Mouse (Mus musculus): ENCODE data around the gene Fam187a. TPM values are rescaled to one million over a fixed set of nuclear protein-coding genes. Genes with fewer than 3 reads are reported as not detected.

The Fam187a gene
- polyA plus RNA-seq, 1 experiment from 2014 or later: not detected

DNA sequence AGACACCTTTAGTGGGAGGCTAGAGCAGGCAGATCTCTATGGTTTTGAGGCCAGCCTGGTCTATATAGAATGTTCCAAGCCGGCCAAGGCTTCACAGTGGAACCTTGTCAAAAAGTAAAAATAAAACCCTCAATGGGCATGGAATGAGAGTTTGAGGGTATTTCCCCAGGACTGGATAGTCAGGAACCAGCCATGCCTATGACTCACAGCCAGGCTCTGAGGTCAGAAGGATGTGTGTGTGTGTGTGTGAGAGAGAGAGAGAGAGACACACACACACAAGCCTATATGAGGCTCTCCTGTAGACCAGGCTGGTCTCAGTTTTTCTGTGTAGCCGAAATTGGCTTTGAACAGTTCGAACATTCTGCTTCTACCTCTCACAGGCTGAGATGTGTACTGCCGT is 9.7 kb downstream of the Fam187a start:
- no peak overlapping the region for H3K4me3 ChIP-seq (replicated peaks)
- no peaks in the 10 kb centered on the region for H3K36me3 ChIP-seq
- no peak overlapping the region for H3K27ac ChIP-seq
- ATAC-seq (ENCODE audit: insufficient number of reproducible peaks, insufficient read depth, low FRiP score, low TSS enrichment, low read depth): no peak
- H3K27me3 ChIP-seq: peaks cover 59% of the 10 kb centered on the region
- H3K4me1 ChIP-seq (replicated peaks): peaks cover 10% of the 10 kb centered on the region
- no peak overlapping the region for H3K4me2 ChIP-seq
- no peaks in the 10 kb centered on the region for H3K9me3 ChIP-seq
- no peak overlapping the region for H3K9ac ChIP-seq (replicated peaks)
- 77% methylated on average over 4 of the region's 4 CpGs for WGBS

DNA sequence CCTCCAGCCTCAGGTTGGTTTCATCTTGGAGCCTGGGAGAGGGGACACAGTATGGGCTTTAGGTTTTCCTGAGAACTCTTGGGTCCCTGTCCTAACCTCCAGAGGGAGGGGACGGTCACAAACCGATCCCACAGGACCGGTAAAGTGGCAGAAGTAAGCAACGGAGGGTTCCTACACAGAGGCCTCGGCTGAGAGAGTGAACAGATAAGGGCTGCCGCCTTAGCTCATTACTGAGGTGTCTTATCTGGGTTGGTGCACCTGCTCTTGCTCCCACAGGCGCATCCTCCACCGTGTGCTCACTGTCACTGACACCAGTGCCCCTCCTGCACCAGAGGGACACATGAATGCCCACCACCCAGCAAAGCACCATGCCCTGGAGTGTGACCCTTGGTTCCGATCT is 10.8 kb downstream of the Fam187a start:
- ATAC-seq (ENCODE audit: insufficient number of reproducible peaks, insufficient read depth, low FRiP score, low TSS enrichment, low read depth): no peak
- WGBS: 80% methylated on average over 9 of the region's 9 CpGs
- Histone ChIP-seq H3K4me1 (replicated peaks) (peaks cover 10% of the 10 kb centered on the region), H3K9ac (replicated peaks) (no peak overlapping the region), H3K4me3 (replicated peaks) (no peak overlapping the region), H3K27ac (no peak overlapping the region), H3K36me3 (no peaks in the 10 kb centered on the region), H3K9me3 (no peaks in the 10 kb centered on the region), H3K4me2 (no peak overlapping the region), H3K27me3 (peaks cover 63% of the 10 kb centered on the region)

DNA sequence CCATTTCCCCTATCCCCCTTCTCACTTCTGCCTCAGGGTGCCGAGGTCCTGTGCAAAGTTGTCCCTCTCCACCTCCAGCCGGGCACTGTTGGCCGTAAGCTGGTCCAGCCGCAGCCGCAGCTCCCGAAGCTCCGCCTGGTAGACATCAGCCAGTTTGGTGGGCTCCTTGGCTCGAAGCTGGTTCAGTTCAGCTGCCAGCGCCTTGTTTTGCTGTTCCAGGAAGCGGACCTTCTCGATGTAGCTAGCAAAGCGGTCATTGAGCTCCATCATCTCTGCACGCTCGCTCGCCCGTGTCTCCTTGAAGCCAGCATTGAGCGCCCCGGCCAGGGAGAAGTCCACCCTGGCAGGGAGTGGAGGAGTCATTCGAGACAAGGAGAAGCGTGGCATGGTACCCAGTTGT is 11.7 kb downstream of the Fam187a start:
- Histone ChIP-seq H3K27ac (no peak overlapping the region), H3K36me3 (no peaks in the 10 kb centered on the region), H3K9me3 (no peaks in the 10 kb centered on the region), H3K4me3 (replicated peaks) (no peak overlapping the region), H3K27me3 (peaks cover 58% of the 10 kb centered on the region), H3K4me2 (no peak overlapping the region), H3K9ac (replicated peaks) (no peak overlapping the region), H3K4me1 (replicated peaks) (peaks cover 10% of the 10 kb centered on the region)
- no peak for ATAC-seq (ENCODE audit: insufficient number of reproducible peaks, insufficient read depth, low FRiP score, low TSS enrichment, low read depth)
- 77% methylated on average over 20 of the region's 20 CpGs for WGBS

DNA sequence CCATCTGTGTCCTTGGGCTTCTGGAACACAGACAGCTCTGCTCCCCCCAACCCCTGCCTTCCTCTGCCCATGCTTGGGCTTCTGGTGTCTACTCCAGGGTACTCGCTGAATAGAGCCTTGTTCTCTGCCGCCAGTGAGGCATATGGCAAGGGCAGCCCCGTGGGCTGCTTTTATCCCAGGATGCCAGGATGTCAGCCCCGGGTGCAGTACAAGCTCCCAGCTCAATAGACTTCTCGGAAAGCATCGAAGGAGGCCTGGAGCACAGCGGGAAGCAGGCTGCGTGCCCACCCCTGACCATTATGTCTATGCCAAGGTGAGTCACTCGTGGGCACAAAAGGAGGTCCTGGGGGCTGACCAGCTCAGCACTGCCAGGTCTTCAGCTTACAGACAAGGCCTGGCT is 13.4 kb downstream of the Fam187a start:
- ATAC-seq (ENCODE audit: insufficient number of reproducible peaks, insufficient read depth, low FRiP score, low TSS enrichment, low read depth): no peak
- no peak overlapping the region for H3K27ac ChIP-seq
- WGBS: 79% methylated on average over 9 of the region's 9 CpGs

DNA sequence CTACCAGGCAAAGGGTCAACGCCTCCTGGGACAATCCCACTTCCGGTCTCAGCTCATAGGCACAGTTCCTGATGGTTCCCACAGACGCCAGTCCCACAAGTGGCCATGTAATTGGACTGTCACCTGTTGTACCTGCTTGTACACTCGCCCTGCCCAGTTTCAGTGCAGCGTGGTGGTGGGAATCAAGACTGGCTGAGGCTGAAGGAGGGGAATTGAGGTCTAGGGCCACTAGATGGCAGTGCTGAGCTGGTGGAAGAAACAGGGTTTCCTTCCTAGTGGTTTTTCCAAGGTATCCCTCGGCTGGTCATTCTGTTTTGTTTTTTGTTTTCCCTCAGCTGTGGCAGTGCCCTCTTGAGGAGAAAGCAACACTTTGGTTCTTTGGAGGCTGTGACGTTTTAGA is 15.8 kb downstream of the Fam187a start, which contains the start of gene Gfap:
Gfap (minus strand) TSS at position 150 of the 400 bp plus-strand sequence.
- Histone ChIP-seq H3K9ac (replicated peaks) (no peak within 1 kb of the TSS), H3K27ac (no peak within 1 kb of the TSS), H3K4me2 (no peak within 1 kb of the TSS), H3K36me3 (peaks cover 12% of the 10 kb centered on the region), H3K27me3 (peaks cover 23% of the 10 kb centered on the region), H3K4me3 (replicated peaks) (no peak within 1 kb of the TSS), H3K9me3 (no peaks in the 10 kb centered on the region), H3K4me1 (replicated peaks) (0 out of 2 replicates have a peak, but pooled peaks cover 5% of the 10 kb centered on the region)
- 11% methylated on average over 7 of the region's 7 CpGs for WGBS
- no peak for ATAC-seq (ENCODE audit: insufficient number of reproducible peaks, insufficient read depth, low FRiP score, low TSS enrichment, low read depth)

More for the DNA sequence above, 13.4 kb downstream of the Fam187a start:
- Histone ChIP-seq H3K9me3 (no peaks in the 10 kb centered on the region), H3K4me3 (replicated peaks) (no peak overlapping the region), H3K27me3 (peaks cover 46% of the 10 kb centered on the region), H3K9ac (replicated peaks) (no peak overlapping the region), H3K4me1 (replicated peaks) (peaks cover 8% of the 10 kb centered on the region), H3K36me3 (no peaks in the 10 kb centered on the region), H3K4me2 (no peak overlapping the region)

DNA sequence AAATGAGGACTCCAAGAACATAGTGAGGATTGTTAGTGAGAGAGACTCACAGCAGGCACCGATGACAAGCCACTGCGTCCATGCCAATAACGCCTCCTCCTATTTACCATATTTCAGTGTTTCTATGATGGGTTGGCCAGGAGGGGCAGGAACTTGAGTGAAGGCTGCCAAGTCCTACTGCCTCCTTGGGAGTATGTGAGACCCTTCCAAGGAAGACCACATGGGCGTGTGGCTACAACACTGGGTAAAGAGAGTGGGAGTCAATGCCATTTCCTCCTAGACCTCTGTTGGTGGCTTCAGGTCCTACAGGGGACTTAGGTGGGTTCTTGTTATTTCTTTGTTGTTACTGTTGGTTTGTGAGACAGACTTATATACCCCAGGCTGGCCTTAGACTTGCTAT is 16.2 kb downstream of the Fam187a start:
- no peak for ATAC-seq (ENCODE audit: insufficient number of reproducible peaks, insufficient read depth, low FRiP score, low TSS enrichment, low read depth)
- no peaks in the 10 kb centered on the region for H3K9me3 ChIP-seq
- H3K4me3 ChIP-seq (replicated peaks): no peak overlapping the region
- no peak overlapping the region for H3K9ac ChIP-seq (replicated peaks)
- H3K27ac ChIP-seq: no peak overlapping the region
- no peak overlapping the region for H3K4me2 ChIP-seq
- 58% methylated on average over 4 of the region's 4 CpGs for WGBS
- H3K27me3 ChIP-seq: peaks cover 18% of the 10 kb centered on the region
- H3K36me3 ChIP-seq: peaks cover 16% of the 10 kb centered on the region
- 0 out of 2 replicates have a peak, but pooled peaks cover 5% of the 10 kb centered on the region for H3K4me1 ChIP-seq (replicated peaks)

DNA sequence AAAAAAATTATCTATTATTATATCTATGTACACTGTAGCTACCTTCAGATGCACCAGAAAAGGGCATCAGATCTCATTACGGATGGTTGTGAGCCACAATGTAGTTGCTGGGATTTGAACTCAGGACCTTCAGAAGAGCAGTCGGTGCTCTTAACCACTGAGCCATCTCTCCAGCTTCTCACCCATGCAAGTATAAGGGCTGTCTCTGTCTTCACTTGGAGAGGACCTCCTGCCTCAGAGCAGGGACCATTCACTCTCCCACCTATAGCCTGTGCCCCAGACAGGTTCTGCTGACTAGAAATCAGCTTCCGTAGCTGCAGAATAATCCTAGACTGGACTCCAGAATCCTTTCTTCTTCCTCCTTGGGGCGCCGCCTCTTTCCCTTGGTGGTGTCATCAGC is 17.1 kb downstream of the Fam187a start:
- Histone ChIP-seq H3K9me3 (no peaks in the 10 kb centered on the region), H3K4me3 (replicated peaks) (no peak overlapping the region), H3K4me1 (replicated peaks) (0 out of 2 replicates have a peak, but pooled peaks cover 2% of the 10 kb centered on the region), H3K27ac (no peak overlapping the region), H3K36me3 (peaks cover 25% of the 10 kb centered on the region), H3K27me3 (peaks cover 9% of the 10 kb centered on the region; the same call in 1 of the 2 replicates), H3K4me2 (no peak overlapping the region), H3K9ac (replicated peaks) (no peak overlapping the region)
- 77% methylated on average over 5 of the region's 5 CpGs for WGBS
- ATAC-seq (ENCODE audit: insufficient number of reproducible peaks, insufficient read depth, low FRiP score, low TSS enrichment, low read depth): no peak

DNA sequence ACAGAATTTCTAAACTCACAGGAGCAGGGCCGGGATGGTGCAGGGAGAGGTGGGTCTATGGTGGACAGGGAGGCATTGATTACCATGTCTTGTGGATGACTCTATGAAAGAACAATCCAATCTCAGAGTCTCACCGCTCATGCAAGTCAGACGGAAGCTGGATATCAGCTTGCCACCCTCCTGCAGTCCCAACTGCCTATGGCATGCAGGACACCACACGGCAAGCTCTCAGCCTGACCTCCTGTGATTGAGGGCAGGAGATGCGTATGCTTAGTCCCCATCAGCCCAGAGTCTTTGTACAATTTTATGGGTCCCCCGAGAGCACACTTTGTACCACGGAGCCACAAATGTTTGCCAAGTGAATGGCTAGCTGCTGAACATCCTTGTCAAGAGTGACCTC is 18.7 kb downstream of the Fam187a start:
- Histone ChIP-seq H3K27ac (no peak overlapping the region), H3K9me3 (no peaks in the 10 kb centered on the region), H3K36me3 (peaks cover 41% of the 10 kb centered on the region), H3K27me3 (peaks cover 4% of the 10 kb centered on the region; the same call in 1 of the 2 replicates), H3K9ac (replicated peaks) (no peak overlapping the region), H3K4me1 (replicated peaks) (no peaks in the 10 kb centered on the region), H3K4me2 (no peak overlapping the region), H3K4me3 (replicated peaks) (no peak overlapping the region)
- ATAC-seq (ENCODE audit: insufficient number of reproducible peaks, insufficient read depth, low FRiP score, low TSS enrichment, low read depth): no peak
- 84% methylated on average over 7 of the region's 7 CpGs for WGBS

DNA sequence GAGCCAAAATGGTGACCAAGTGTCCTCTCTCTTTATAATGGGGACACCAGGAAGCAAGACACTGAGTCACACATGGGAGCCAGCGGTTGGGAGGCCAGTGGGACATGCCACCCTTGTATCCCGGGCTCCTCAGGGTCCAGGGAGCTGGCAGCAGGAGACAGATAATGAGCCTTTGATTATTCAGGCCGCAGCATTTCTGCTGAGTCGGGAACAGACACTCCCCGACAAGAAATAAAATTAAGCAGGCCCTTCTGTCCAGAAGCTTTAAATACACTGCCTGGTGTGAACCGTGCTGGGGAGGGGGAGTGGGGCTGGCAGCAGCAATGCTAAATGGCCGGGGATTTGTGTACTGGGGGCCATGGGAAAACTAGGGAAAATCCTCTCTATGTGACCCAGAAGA is 26.4 kb downstream of the Fam187a start:
- WGBS: 77% methylated on average over 7 of the region's 7 CpGs
- Histone ChIP-seq H3K4me3 (replicated peaks) (no peak overlapping the region), H3K27ac (no peak overlapping the region), H3K9ac (replicated peaks) (no peak overlapping the region), H3K4me1 (replicated peaks) (no peaks in the 10 kb centered on the region), H3K4me2 (no peak overlapping the region), H3K9me3 (no peaks in the 10 kb centered on the region), H3K27me3 (no peaks in the 10 kb centered on the region), H3K36me3 (peaks cover 98% of the 10 kb centered on the region)
- no peak for ATAC-seq (ENCODE audit: insufficient number of reproducible peaks, insufficient read depth, low FRiP score, low TSS enrichment, low read depth)

DNA sequence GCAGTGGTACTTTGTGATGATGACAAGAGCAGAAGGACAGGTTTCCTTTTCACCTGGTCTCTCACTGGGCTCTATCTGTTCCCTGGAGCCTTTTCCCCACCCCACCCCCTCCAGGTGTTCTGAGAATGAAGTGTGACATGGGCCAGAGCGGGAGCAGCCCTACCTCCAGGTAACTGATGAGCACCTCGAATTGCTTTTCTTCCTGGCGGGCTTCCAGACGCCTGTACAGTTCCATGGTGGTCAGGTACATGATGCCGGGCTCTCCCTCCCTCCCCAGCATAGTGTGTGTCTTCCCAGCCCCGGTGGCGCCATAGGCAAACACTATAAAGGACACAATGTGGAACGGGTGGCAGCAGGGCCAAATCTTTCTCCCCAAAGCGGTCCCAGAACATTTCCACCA is 30.4 kb downstream of the Fam187a start:
- 84% methylated on average over 9 of the region's 9 CpGs for WGBS
- Histone ChIP-seq H3K4me1 (replicated peaks) (no peaks in the 10 kb centered on the region), H3K4me3 (replicated peaks) (no peak overlapping the region), H3K4me2 (no peak overlapping the region), H3K9me3 (no peaks in the 10 kb centered on the region), H3K9ac (replicated peaks) (no peak overlapping the region), H3K27me3 (no peaks in the 10 kb centered on the region), H3K36me3 (peaks cover 67% of the 10 kb centered on the region), H3K27ac (no peak overlapping the region)
- no peak for ATAC-seq (ENCODE audit: insufficient number of reproducible peaks, insufficient read depth, low FRiP score, low TSS enrichment, low read depth)

DNA sequence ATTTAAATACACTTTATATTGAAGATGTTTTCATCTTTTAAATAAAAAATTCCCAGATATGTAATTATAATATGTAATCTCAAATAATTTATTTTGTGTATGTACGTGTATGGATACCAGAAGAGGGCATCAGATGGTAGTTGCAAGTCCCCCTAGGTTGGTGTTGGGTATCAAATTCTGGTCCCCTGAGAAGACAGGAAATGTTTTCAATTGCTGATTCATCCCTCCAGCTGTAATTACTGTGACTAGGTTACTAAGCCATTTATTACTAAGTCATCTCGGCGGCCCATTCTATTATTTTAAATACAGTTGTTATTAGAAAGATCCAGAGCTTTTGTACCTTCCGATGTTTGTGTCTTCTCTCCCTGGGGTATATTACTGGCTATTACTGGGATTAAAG is 33.1 kb downstream of the Fam187a start:
- no peaks in the 10 kb centered on the region for H3K9me3 ChIP-seq
- H3K9ac ChIP-seq (replicated peaks): no peak overlapping the region
- peaks cover 61% of the 10 kb centered on the region for H3K36me3 ChIP-seq
- no peak overlapping the region for H3K27ac ChIP-seq
- no peak overlapping the region for H3K4me2 ChIP-seq
- peaks cover 20% of the 10 kb centered on the region for H3K4me1 ChIP-seq (replicated peaks)
- 93% methylated on average over 4 of the region's 4 CpGs for WGBS
- no peak for ATAC-seq (ENCODE audit: insufficient number of reproducible peaks, insufficient read depth, low FRiP score, low TSS enrichment, low read depth)
- H3K27me3 ChIP-seq: no peaks in the 10 kb centered on the region
- H3K4me3 ChIP-seq (replicated peaks): no peak overlapping the region

DNA sequence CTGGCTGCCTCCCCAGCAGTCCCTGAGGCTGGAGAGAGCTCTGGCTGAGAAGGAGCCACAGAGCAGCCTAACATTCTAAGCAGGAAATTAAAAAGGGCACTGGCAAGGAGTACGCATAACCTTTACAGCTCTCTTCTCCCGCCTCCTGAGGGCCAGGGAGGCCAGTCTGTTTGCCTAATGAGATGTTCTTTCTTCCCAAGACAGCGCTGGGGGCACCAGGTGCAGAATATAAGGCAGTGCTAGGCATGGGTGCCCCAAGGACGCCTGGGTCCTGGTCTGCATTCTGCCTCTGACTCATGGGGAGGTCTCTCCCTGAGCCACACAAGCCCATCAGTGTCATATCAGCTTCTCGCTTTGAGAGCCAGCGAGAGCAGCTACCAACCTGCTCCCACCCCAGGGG is 36.5 kb downstream of the Fam187a start:
- H3K9ac ChIP-seq (replicated peaks): 0 out of 2 replicates have a peak overlapping the region, but pooled peaks have one; percentile 28
- H3K27ac ChIP-seq: 0 out of 2 replicates have a peak overlapping the region, but pooled peaks have one; percentile 12
- no peak overlapping the region for H3K4me3 ChIP-seq (replicated peaks)
- ATAC-seq (ENCODE audit: insufficient number of reproducible peaks, insufficient read depth, low FRiP score, low TSS enrichment, low read depth): no peak
- no peaks in the 10 kb centered on the region for H3K27me3 ChIP-seq
- H3K4me1 ChIP-seq (replicated peaks): peaks cover 27% of the 10 kb centered on the region
- peak overlapping the region; percentile 13; the same call in 1 of the 2 replicates for H3K4me2 ChIP-seq
- peaks cover 27% of the 10 kb centered on the region for H3K36me3 ChIP-seq
- H3K9me3 ChIP-seq: no peaks in the 10 kb centered on the region
- 60% methylated on average over 6 of the region's 6 CpGs for WGBS

Data from limb, embryonic 12.5 days (tissue).